Mouse (Mus musculus) kidney, adult 2 months (tissue): ENCODE measurements around the gene Bcl10. TPM values are rescaled to one million over a fixed set of nuclear protein-coding genes. Genes with fewer than 3 reads are reported as not detected.

Experiments used
- DNase-seq: peaks from one replicate; pipeline ENCODE4 v3.0.0; 2021
- H3K27ac ChIP-seq: fragments of 200-500 bp; 2 replicates; pipeline ENCODE4 v1.5.1; 2012; ENCODE audit warnings: low read depth, low read length, control low read depth, inconsistent platforms; ENCODE audit not compliant: insufficient read depth
- H3K27me3 ChIP-seq: fragments of 200-500 bp; replicated peaks from 2 replicates; pipeline ENCODE4 v1.6.1; 2012; ENCODE audit warnings: mild to moderate bottlenecking, moderate library complexity, low read length, inconsistent platforms; ENCODE audit not compliant: control insufficient read depth, insufficient read depth
- H3K36me3 ChIP-seq: fragments of 200-500 bp; 2 replicates; pipeline ENCODE4 v1.6.1; 2012; ENCODE audit warnings: mild to moderate bottlenecking, moderate library complexity, low read length, inconsistent platforms; ENCODE audit not compliant: control insufficient read depth, insufficient read depth
- H3K4me1 ChIP-seq: fragments of 200-500 bp; 2 replicates; pipeline ENCODE4 v1.6.1; 2011; ENCODE audit warnings: low read length; ENCODE audit not compliant: control insufficient read depth, insufficient read depth
- H3K4me3 ChIP-seq: fragments of 200-500 bp; 2 replicates; pipeline ENCODE4 v1.5.1; 2011; ENCODE audit warnings: mild to moderate bottlenecking, low read depth, low read length, control low read depth; ENCODE audit not compliant: insufficient read depth
- CTCF ChIP-seq: fragments of 200-500 bp; conservative IDR thresholded peaks from 2 replicates; pipeline ENCODE4 v1.5.1; 2011; ENCODE audit warnings: low read depth, mild to moderate bottlenecking, control low read depth, low read length, moderate library complexity, mixed read lengths; ENCODE audit not compliant: insufficient read depth, insufficient read length
- POLR2A ChIP-seq: fragments of 200-500 bp; IDR thresholded peaks from one replicate; pipeline ENCODE4 v1.6.1; 2011; ENCODE audit warnings: low read depth, low read length, control low read depth
- WGBS: fragments of 180-500 bp; shearing (Covaris S2); methylation state at CpG from one replicate; pipeline ENCODE4 v1.1.7; 2018; 5-methylcytosine and 5-hydroxymethylcytosine counted together
- polyA plus RNA-seq: library from polyadenylated mRNA; depleted of rRNA; stranded (reverse); fragments of >200 nt; gene quantifications from 2 replicates; pipeline ENCODE4 v1.2.3, GENCODE M21; 2012; rRNA removed

Bcl10 gene
- polyA plus RNA-seq, 1 experiment = 13.7 TPM

DNA sequence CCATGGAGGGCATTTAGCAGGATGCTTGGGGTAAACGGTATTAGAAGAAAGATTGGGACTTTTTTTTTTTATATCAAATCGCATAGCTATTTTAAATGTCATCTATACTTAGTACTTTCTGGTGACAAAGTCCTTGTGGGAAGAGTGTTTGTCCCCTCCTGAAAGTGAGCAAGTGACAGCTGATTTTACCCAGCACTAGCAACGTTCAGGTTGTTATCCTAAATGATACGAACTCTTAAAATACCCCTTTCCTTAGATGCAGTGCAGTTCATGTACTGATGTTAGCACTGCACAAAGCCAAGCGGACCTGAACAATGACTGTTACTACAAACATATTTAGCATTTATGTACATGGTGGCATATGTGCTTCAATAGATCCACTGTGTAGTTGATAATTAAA lies 44.2 kb downstream of the Bcl10 start:
- DNase-seq = no peak
- peaks cover 23% of the 10 kb centered on the region for H3K4me1 ChIP-seq
- TF ChIP-seq CTCF = no peak
- TF ChIP-seq POLR2A = no peak
- no peak overlapping the region for H3K4me3 ChIP-seq
- H3K36me3 ChIP-seq = no peaks in the 10 kb centered on the region
- H3K27me3 ChIP-seq = no peaks in the 10 kb centered on the region
- 90% methylated on average over 5 of the region's 5 CpGs for WGBS
- no peak overlapping the region for H3K27ac ChIP-seq

DNA sequence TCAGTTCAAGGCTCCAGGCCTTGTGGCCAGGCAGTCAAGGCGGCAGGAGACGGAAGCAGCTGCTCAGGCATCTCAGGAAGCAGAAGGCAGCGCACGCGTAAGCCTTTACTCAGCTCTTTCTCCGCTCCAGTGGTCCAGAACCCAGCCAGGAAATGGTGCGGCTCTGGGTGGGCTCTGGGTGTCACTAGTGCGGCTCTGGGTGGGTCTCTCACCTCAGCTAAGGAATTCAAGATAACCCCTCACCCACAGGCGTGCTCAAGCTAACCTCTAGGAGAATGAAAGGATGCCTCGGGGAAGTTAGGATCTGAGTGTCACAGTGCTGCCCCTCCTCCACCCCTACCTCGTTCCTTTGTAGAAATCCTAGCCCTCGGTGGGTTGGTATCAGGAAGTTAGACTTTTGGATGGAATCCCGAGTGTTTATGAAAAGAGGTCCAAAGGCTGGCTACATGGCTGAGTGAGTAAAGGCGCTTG lies 46.5 kb downstream of the Bcl10 start:
- TF ChIP-seq POLR2A = no peak
- no peak for TF ChIP-seq CTCF
- 15% methylated on average over 14 of the region's 14 CpGs for WGBS
- peaks cover 12% of the 10 kb centered on the region for H3K4me1 ChIP-seq
- DNase-seq = peak; percentile 84
- no peaks in the 10 kb centered on the region for H3K36me3 ChIP-seq
- peak overlapping the region; percentile 67 for H3K27ac ChIP-seq
- H3K4me3 ChIP-seq = no peak overlapping the region
- no peaks in the 10 kb centered on the region for H3K27me3 ChIP-seq

DNA sequence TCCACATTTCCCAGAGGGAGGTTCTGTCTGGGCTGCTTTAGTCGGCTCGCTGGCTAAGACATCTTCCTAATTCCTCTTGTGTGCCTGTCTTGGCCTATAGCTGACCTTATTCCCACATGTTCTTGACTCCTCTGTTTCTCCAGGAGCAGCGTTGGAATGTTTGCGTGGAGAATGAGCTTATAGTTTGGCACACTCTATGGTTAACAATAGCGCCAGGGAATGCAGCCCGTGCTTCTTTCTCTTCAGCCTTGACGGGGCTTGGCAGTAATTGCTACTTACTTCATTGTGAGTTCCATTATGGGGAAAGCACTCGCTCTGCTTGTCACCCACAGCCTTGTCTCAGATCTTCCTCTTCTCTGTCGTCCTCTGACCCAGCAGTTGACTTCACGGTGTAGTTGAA lies 48.9 kb downstream of the Bcl10 start:
- H3K4me1 ChIP-seq = peaks cover 4% of the 10 kb centered on the region
- WGBS = 82% methylated on average over 10 of the region's 10 CpGs
- H3K27me3 ChIP-seq = no peaks in the 10 kb centered on the region
- no peak overlapping the region for H3K4me3 ChIP-seq
- no peak for DNase-seq
- no peak for TF ChIP-seq POLR2A
- TF ChIP-seq CTCF = no peak
- no peak overlapping the region for H3K27ac ChIP-seq
- no peaks in the 10 kb centered on the region for H3K36me3 ChIP-seq

DNA sequence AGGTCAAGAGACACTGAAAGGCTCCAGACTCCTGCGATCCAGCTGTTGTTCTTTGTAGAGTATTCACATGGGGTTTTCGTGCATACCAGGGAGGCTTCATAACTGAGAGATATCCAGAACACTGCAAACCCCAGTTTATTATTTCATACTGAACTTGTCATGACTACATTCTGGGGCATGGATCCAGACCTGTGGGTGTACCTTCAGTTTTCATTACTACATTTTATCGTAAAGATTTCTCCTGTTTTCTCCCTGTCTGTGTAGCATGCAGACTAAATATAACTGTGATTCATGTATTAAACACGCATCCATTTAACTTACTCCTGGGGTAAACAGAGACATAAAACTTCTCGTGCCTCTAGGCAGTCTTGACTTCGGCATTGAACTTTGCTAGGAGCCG lies 52.4 kb downstream of the Bcl10 start:
- TF ChIP-seq POLR2A (no peak), CTCF (no peak)
- Histone ChIP-seq H3K4me1 (no peaks in the 10 kb centered on the region), H3K4me3 (no peak overlapping the region), H3K36me3 (no peaks in the 10 kb centered on the region), H3K27ac (no peak overlapping the region), H3K27me3 (no peaks in the 10 kb centered on the region)
- DNase-seq = no peak
- WGBS = 78% methylated on average over 7 of the region's 7 CpGs

Other genes starting within 250 kb of the Bcl10 start
- 143 and 159 TPM in 2 replicates for gene Ddah1, start 164.1 kb upstream of the Bcl10 start, polyA plus RNA-seq
- gene 2410004B18Rik, start 15.2 kb downstream of the Bcl10 start, polyA plus RNA-seq = 7.4 and 9.4 TPM in 2 replicates
- gene Syde2, start 65.1 kb downstream of the Bcl10 start, polyA plus RNA-seq = 6.1 and 6.3 TPM in 2 replicates
- gene Wdr63, start 185.3 kb downstream of the Bcl10 start, polyA plus RNA-seq = 0.10 TPM in 1 of 2 replicates, not detected in the other
- 17.3 and 17.9 TPM in 2 replicates for gene Mcoln3, start 194.6 kb downstream of the Bcl10 start, polyA plus RNA-seq
- gene Mcoln2, start 227.0 kb downstream of the Bcl10 start, polyA plus RNA-seq = 3.2 and 3.5 TPM in 2 replicates